Mouse (Mus musculus): ENCODE measurements around the gene Hist2h2bb.
"Not testable (repeated sequence)": the region's sequence is repeated elsewhere in the genome, so short reads cannot be mapped to it uniquely, and the experiment has no call there.

Gene Hist2h2bb

GRCm38 (mm10) chr3:96263558-96264403 lies 5.8 kb upstream of the Hist2h2bb start:
- DNase-seq (ENCODE audit: low read depth, low spot score) = no peak

- DNase-seq (ENCODE audit: low read depth, low spot score) = no peak
These were observed 5.1 kb upstream of the Hist2h2bb start for GRCm38 (mm10) chr3:96264404-96264949.

- no peak for DNase-seq (ENCODE audit: low read depth, low spot score)
These were observed 3.3 kb upstream of the Hist2h2bb start for GRCm38 (mm10) chr3:96266132-96266710.

GRCm38 (mm10) chr3:96267541-96267940 lies 2.0 kb upstream of the Hist2h2bb start:
- no peak for DNase-seq (ENCODE audit: low read depth, low spot score)

GRCm38 (mm10) chr3:96268051-96268775 lies 1.3 kb upstream of the Hist2h2bb start, which contains the start of gene Hist2h3b:
Gene Hist2h3b (plus strand): TSS chr3:96268654.
- DNase-seq (ENCODE audit: low read depth, low spot score) = peak; percentile 96

- DNase-seq (ENCODE audit: low read depth, low spot score) = peak; percentile 36
These were observed 675 bp upstream of the Hist2h2bb start for GRCm38 (mm10) chr3:96268776-96269378.

GRCm38 (mm10) chr3:96273591-96274465 lies 4.3 kb downstream of the Hist2h2bb start:
- no peak for DNase-seq (ENCODE audit: low read depth, low spot score)

- DNase-seq (ENCODE audit: low read depth, low spot score) = no peak
These were observed 7.9 kb downstream of the Hist2h2bb start for GRCm38 (mm10) chr3:96277428-96277799.

- DNase-seq (ENCODE audit: low read depth, low spot score) = peak; percentile 92
These were observed 8.5 kb downstream of the Hist2h2bb start for GRCm38 (mm10) chr3:96277800-96278624.

GRCm38 (mm10) chr3:96280660-96281059 lies 11.1 kb downstream of the Hist2h2bb start:
- DNase-seq (ENCODE audit: low read depth, low spot score) = no peak

GRCm38 (mm10) chr3:96284457-96284856 lies 14.9 kb downstream of the Hist2h2bb start:
- no peak for DNase-seq (ENCODE audit: low read depth, low spot score)

GRCm38 (mm10) chr3:96287334-96287733 lies 17.8 kb downstream of the Hist2h2bb start:
- not testable (repeated sequence) for DNase-seq (ENCODE audit: low read depth, low spot score)

- DNase-seq (ENCODE audit: low read depth, low spot score) = no peak
These were observed 19.6 kb downstream of the Hist2h2bb start for GRCm38 (mm10) chr3:96289201-96289600.

GRCm38 (mm10) chr3:96290727-96291126 lies 21.2 kb downstream of the Hist2h2bb start:
- not testable (repeated sequence) for DNase-seq (ENCODE audit: low read depth, low spot score)

- no peak for DNase-seq (ENCODE audit: low read depth, low spot score)
These were observed 23.1 kb downstream of the Hist2h2bb start for GRCm38 (mm10) chr3:96292641-96293040.

- DNase-seq (ENCODE audit: low read depth, low spot score) = no peak
These were observed 23.8 kb downstream of the Hist2h2bb start for GRCm38 (mm10) chr3:96293368-96293767.

GRCm38 (mm10) chr3:96293787-96294186 lies 24.2 kb downstream of the Hist2h2bb start, which contains the start of gene Fcgr1:
Gene Fcgr1 (minus strand): TSS chr3:96293969.
- DNase-seq (ENCODE audit: low read depth, low spot score) = no peak

GRCm38 (mm10) chr3:96298360-96298759 lies 28.8 kb downstream of the Hist2h2bb start:
- no peak for DNase-seq (ENCODE audit: low read depth, low spot score)

GRCm38 (mm10) chr3:96299562-96299961 lies 30.0 kb downstream of the Hist2h2bb start:
- no peak for DNase-seq (ENCODE audit: low read depth, low spot score)
